Mouse (Mus musculus) cortical plate, adult 2 months (tissue): ENCODE data around the gene 1700028J19Rik. TPM values are rescaled to one million over a fixed set of nuclear protein-coding genes. Genes with fewer than 3 reads are reported as not detected.
"Not testable (repeated sequence)": the region's sequence is repeated elsewhere in the genome, so short reads cannot be mapped to it uniquely, and the experiment has no call there.

Experiments used
- H3K27ac ChIP-seq: fragments of 200-500 bp; 2 replicates; pipeline ENCODE4 v1.5.1; 2012; ENCODE audit warnings: low read length, control low read depth, inconsistent platforms; ENCODE audit not compliant: insufficient read depth
- H3K4me1 ChIP-seq: fragments of 200-500 bp; 2 replicates; pipeline ENCODE4 v1.6.1; 2011; ENCODE audit warnings: low read length; ENCODE audit not compliant: control insufficient read depth, insufficient read depth
- H3K4me3 ChIP-seq: fragments of 200-500 bp; 2 replicates; pipeline ENCODE4 v1.5.1; 2011; ENCODE audit warnings: mild to moderate bottlenecking, low read length, control low read depth; ENCODE audit not compliant: insufficient read depth
- CTCF ChIP-seq: fragments of 200-500 bp; IDR thresholded peaks from 2 replicates; pipeline ENCODE4 v1.5.1; 2011; ENCODE audit warnings: mild to moderate bottlenecking, control low read depth, low read length; ENCODE audit not compliant: insufficient read depth; ENCODE audit errors: extremely low read depth
- POLR2A ChIP-seq: fragments of 200-500 bp; IDR thresholded peaks from 2 replicates; pipeline ENCODE4 v1.6.1; 2011; ENCODE audit warnings: mild to moderate bottlenecking, low read length, control low read depth; ENCODE audit not compliant: insufficient read depth; ENCODE audit errors: extremely low read depth
- polyA plus RNA-seq: library from polyadenylated mRNA; depleted of rRNA; stranded (reverse); fragments of >200 nt; gene quantifications from 2 replicates; pipeline ENCODE4 v1.2.3, GENCODE M21; 2012; rRNA removed

The 1700028J19Rik gene
- polyA plus RNA-seq, 1 experiment = 2.3 TPM

DNA sequence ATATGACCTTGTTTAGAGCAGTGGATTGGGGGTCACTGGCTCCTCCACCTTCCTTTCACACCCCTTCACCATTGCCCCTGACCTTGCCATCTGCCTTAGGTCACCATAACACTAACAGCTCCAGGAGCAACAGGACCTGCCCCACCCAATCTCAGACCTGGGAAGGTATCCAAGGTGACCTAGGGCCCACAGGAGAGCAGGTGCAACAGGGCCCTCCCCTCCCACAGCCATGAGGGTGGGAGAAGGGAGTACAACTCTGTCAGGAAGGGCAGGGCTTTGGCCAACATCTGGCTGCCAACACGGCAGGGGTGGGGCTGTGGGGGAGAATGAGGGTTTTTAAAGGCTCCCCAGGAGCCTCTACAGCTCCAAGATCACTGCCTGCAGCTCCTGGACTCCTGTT is 21.4 kb downstream of the 1700028J19Rik start, which contains the start of gene Klk1:
Klk1 (plus strand) TSS at position 285 of the 400 bp plus-strand sequence.
- H3K4me1 ChIP-seq = no peaks in the 10 kb centered on the region
- TF ChIP-seq POLR2A = no peak
- TF ChIP-seq CTCF = no peak
- no peak within 1 kb of the TSS for H3K27ac ChIP-seq
- H3K4me3 ChIP-seq = no peak within 1 kb of the TSS

DNA sequence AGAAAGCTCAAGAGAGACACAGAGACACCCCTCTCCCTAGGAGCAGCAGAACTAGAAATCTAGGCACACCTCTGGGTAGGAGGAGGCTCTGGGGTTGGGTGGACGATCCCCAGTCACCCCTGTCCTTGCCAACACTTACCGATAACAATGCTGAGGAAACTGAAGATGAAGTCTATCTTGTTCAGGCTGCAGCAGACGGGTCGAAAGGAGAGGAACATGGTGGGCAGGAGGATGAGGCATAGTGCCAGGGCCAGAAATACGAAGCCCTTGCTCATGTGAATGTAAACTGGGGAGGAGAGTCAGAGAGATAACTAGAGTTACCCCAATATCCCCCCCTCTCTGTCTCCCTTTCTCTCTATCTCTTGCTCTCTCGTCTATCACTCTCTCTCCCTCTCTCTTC is 24.2 kb downstream of the 1700028J19Rik start:
- H3K4me3 ChIP-seq, H3K27ac ChIP-seq, H3K4me1 ChIP-seq: not testable (repeated sequence)

DNA sequence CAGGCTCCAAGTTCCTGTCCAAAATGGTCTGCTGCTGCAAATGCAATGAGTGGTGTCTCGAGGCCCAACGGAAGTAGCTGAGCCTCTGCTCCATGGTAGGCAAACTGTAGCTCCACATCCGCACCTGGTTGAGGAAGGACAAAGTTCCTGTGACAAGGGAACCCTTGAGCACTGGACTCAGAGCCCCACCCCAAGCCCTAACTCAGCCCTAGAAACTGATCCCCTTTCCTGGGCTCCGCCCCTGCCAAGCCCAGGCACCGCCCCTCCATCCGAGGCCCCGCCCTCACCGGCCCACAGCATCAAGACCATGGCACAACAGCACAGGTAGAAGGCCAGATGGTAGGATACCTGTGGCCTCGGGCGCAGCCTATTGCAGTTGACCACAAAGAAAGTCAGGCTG is 24.9 kb downstream of the 1700028J19Rik start:
- H3K4me3 ChIP-seq, H3K27ac ChIP-seq, H3K4me1 ChIP-seq: not testable (repeated sequence)

DNA sequence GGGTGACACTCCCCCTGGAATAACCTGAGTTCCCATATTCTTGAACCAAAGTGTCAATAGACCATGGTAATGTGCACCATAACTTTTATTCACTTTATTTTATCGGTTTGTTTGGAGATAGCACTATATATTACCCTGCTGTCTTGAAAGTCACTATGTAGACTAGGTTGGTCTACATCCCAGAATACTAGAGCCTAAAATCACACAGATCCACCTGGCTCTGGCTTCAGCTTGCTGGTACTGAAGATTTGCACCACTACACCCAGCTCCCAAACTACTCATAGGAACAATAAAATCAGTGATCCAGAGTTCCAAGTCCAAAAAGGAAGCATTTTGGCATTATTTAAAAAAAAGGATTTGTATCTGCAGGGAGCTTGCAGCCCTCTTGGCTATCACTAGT is 30.9 kb downstream of the 1700028J19Rik start, which contains the start of gene Klk1b5:
Klk1b5 (plus strand) TSS at position 301 of the 400 bp plus-strand sequence.
- no peaks in the 10 kb centered on the region for H3K4me1 ChIP-seq
- H3K4me3 ChIP-seq = no peak within 1 kb of the TSS
- TF ChIP-seq CTCF (no peak), POLR2A (no peak)
- no peak within 1 kb of the TSS for H3K27ac ChIP-seq

DNA sequence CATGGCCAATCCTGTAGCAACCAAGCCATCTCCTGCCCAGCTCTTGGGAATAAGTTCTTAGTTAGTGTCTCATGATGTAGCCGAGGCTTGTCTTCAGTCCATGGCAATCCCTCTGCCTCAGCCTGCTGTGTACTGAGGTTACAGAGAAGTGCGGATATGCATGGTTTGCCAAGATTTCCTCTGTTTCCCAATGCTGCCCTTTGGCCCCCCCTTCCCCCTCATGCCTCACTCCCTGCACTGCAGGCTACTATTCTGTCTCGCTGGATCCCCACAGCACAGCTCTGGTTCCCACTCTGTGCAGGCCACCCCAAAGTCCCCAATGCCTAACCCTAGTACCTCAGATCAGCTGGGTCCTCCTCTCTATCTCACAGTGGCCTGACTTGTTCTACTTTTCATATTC is 38.2 kb downstream of the 1700028J19Rik start:
- TF ChIP-seq POLR2A (no peak), CTCF (no peak)
- no peaks in the 10 kb centered on the region for H3K4me1 ChIP-seq

DNA sequence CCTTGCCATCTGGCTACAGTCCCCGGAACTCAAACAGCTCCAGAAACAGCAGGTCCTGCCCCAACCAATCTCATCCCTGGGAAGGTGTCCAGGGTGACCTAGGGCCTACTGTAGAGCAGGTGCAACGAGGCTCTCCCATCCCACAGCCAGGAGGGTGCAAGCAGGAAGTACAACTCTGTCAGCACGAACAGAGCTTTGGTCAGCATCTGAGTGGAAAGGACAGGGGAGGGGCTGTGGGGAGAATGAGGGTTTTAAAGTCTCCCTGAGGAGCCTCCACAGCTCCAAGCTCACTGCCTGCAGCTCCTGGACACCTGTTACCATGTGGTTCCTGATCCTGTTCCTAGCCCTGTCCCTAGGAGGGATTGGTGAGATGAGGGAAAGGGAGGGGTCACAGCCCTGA is 39.4 kb downstream of the 1700028J19Rik start, which contains the start of gene Klk1b4:
Klk1b4 (plus strand) TSS at position 301 of the 400 bp plus-strand sequence.
- not testable (repeated sequence) for H3K27ac ChIP-seq, H3K4me1 ChIP-seq, H3K4me3 ChIP-seq

More for the DNA sequence above, 38.2 kb downstream of the 1700028J19Rik start:
- Histone ChIP-seq H3K4me3 (no peak overlapping the region), H3K27ac (no peak overlapping the region)

DNA sequence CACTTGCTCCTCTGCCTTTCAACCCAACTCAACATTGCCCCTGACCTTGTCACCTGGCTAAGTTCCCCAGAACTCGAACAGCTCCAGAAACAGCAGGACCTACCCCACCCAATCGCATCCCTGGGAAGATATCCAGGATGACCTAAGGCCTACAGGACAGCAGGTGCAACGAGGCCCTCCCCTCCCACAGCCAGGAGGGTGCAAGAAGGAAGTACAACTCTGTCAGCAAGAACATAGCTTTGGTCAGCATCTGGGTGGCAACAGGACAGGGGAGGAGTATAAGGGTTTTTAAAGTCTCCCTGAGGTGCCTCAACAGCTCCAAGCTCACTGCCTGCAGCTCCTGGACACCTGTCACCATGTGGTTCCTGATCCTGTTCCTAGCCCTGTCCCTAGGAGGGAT is 48.6 kb downstream of the 1700028J19Rik start, which contains the start of gene Klk1b3:
Klk1b3 (plus strand) TSS at position 301 of the 400 bp plus-strand sequence.
- no peak within 1 kb of the TSS for H3K4me3 ChIP-seq
- H3K27ac ChIP-seq = no peak within 1 kb of the TSS
- no peaks in the 10 kb centered on the region for H3K4me1 ChIP-seq
- TF ChIP-seq CTCF = no peak
- TF ChIP-seq POLR2A = no peak

DNA sequence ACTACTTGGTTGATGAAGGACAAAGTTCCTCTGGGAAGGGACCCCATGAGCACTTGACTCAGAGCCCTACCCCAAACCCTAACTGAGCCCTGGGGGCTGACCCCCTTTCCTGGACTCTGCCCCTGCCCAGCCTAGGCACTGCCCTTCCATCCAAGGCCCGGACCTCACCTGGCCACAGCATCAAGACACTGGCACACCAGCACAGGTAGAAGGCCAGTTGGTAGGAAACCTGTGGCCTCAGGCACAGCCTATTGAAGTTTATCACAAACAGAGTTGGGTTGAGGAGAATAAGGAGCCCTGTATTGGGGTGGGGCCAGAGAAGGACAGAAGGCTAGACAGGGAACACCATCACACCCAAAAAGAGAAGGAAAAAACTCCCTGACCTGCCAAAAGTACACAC is 53.0 kb downstream of the 1700028J19Rik start:
- H3K27ac ChIP-seq, H3K4me3 ChIP-seq, H3K4me1 ChIP-seq: not testable (repeated sequence)

DNA sequence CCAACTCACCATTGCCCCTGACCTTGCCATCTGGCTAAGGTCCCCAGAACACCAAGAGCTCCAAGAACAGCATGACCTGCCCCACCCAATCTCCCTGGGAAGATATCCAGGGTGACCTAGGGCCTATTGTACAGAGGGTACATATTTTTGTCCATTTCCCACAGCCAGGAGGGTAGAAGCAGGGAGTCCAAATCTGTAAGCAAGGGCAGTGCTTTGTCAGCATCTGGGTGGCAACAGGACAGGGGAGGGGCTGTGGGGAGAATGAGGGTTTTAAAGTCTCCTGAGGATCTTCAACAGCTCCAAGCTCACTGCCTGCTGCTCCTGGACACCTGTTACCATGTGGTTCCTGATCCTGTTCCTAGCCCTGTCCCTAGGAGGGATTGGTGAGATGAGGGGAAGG is 58.6 kb downstream of the 1700028J19Rik start, which contains the start of gene Klk1b24:
Klk1b24 (plus strand) TSS at position 301 of the 400 bp plus-strand sequence.
- not testable (repeated sequence) for H3K4me1 ChIP-seq, H3K4me3 ChIP-seq

DNA sequence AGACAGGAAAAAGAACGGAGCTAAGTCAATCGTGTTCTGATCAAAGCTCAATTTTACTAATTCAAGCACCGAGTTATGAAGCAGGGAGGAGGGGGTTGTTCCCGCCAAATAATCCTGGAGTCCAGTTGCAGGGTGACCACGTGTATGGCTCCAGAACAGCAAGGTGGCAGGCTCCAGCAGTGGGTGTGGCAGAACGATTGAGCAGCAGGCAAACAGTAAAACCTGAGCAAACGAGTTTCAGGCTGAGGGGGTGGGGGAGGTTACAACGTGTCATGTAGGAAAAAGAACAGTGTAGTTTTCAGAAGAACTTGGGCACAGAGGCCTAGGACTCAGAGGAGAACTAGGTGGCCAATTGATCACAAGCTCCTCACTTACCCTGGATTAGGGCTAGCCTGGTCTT is 60.0 kb downstream of the 1700028J19Rik start:
- not testable (repeated sequence) for H3K4me1 ChIP-seq, H3K4me3 ChIP-seq, H3K27ac ChIP-seq

More for the DNA sequence above, 58.6 kb downstream of the 1700028J19Rik start, which contains the start of gene Klk1b24:
- not testable (repeated sequence) for H3K27ac ChIP-seq

Other genes with a start within 250 kb of the 1700028J19Rik start
- not detected in 2 replicates for gene Klk1b26, start 234.5 kb downstream of the 1700028J19Rik start, polyA plus RNA-seq
- not detected in 2 replicates for gene Klk1b27, start 194.4 kb downstream of the 1700028J19Rik start, polyA plus RNA-seq
- gene Klk1b21, start 144.4 kb downstream of the 1700028J19Rik start, polyA plus RNA-seq = not detected in 2 replicates
- not detected in 2 replicates for gene Klk1b22, start 134.0 kb downstream of the 1700028J19Rik start, polyA plus RNA-seq
- gene Klk1b16, start 109.9 kb downstream of the 1700028J19Rik start, polyA plus RNA-seq = not detected in 2 replicates
- not detected in 2 replicates for gene Klk1b24, start 58.5 kb downstream of the 1700028J19Rik start, polyA plus RNA-seq
- 0.13 and 0.15 TPM in 2 replicates for gene Klk1b3, start 48.5 kb downstream of the 1700028J19Rik start, polyA plus RNA-seq
- gene Klk1b4, start 39.3 kb downstream of the 1700028J19Rik start, polyA plus RNA-seq = not detected in 2 replicates
- gene Klk1b5, start 30.8 kb downstream of the 1700028J19Rik start, polyA plus RNA-seq = not detected in 2 replicates
- not detected in 2 replicates for gene Klk1, start 21.3 kb downstream of the 1700028J19Rik start, polyA plus RNA-seq
- gene Gm36864, start 10.5 kb downstream of the 1700028J19Rik start, polyA plus RNA-seq = not detected in 2 replicates
- 105 TPM in 2 replicates for gene 2410002F23Rik, start within 50 bp of the 1700028J19Rik start, polyA plus RNA-seq
- gene Acp4, start 10.7 kb upstream of the 1700028J19Rik start, polyA plus RNA-seq = not detected in 2 replicates
- not detected in 2 replicates for gene Gm15517, start 14.8 kb upstream of the 1700028J19Rik start, polyA plus RNA-seq
- gene Clec11a, start 60.2 kb upstream of the 1700028J19Rik start, polyA plus RNA-seq = 5.4 and 5.6 TPM in 2 replicates
- gene Shank1, start 63.6 kb upstream of the 1700028J19Rik start, polyA plus RNA-seq = 106 and 113 TPM in 2 replicates
- 70.2 and 74.0 TPM in 2 replicates for gene Syt3, start 137.4 kb upstream of the 1700028J19Rik start, polyA plus RNA-seq
- 3.7 and 4.3 TPM in 2 replicates for gene 1700008O03Rik, start 139.1 kb upstream of the 1700028J19Rik start, polyA plus RNA-seq
- 190 and 192 TPM in 2 replicates for gene Lrrc4b, start 182.3 kb upstream of the 1700028J19Rik start, polyA plus RNA-seq
- 8.2 and 8.7 TPM in 2 replicates for gene Aspdh, start 218.7 kb upstream of the 1700028J19Rik start, polyA plus RNA-seq
- gene Josd2, start 221.3 kb upstream of the 1700028J19Rik start, polyA plus RNA-seq = 232 and 256 TPM in 2 replicates
- 297 and 308 TPM in 2 replicates for gene Emc10, start 249.8 kb upstream of the 1700028J19Rik start, polyA plus RNA-seq
- gene Fam71e1, start 249.9 kb upstream of the 1700028J19Rik start, polyA plus RNA-seq = 27.0 and 29.4 TPM in 2 replicates